Mouse (Mus musculus) forebrain, embryonic 14.5 days (tissue): ENCODE data around the gene Slc44a5. TPM values are rescaled to one million over a fixed set of nuclear protein-coding genes. Genes with fewer than 3 reads are reported as not detected.
"Not testable (repeated sequence)": the region's sequence is repeated elsewhere in the genome, so short reads cannot be mapped to it uniquely, and the experiment has no call there.

Source experiments
- ATAC-seq: fragments of 200-750 bp; cut with Nextera tagmentation; 2 replicates; pipeline ENCODE4 v1.8.0; 2017; ENCODE audit warnings: mild to moderate bottlenecking, moderate library complexity
- DNase-seq: peaks from one replicate; pipeline ENCODE4 v3.0.0-alpha.2; 2015; ENCODE audit warnings: low spot score
- H3K27ac ChIP-seq: fragments of 300-500 bp; sonication (generic); 2 replicates; pipeline ENCODE4 v1.5.1; 2014; ENCODE audit warnings: low read depth, mild to moderate bottlenecking, control low read depth, low read length, moderate library complexity
- H3K27me3 ChIP-seq: fragments of 300-500 bp; sonication (generic); replicated peaks from 2 replicates; pipeline ENCODE4 v1.6.1; 2014; ENCODE audit warnings: low read length, control low read depth, mixed read lengths; ENCODE audit not compliant: control insufficient read depth, insufficient read depth
- H3K36me3 ChIP-seq: fragments of 300-500 bp; sonication (generic); 2 replicates; pipeline ENCODE4 v1.6.1; 2014; ENCODE audit warnings: low read length, control low read depth; ENCODE audit not compliant: control insufficient read depth, insufficient read depth
- H3K4me1 ChIP-seq: fragments of 300-500 bp; sonication (generic); 2 replicates; pipeline ENCODE4 v1.6.1; 2014; ENCODE audit warnings: antibody characterized with exemption, low read length, control low read depth; ENCODE audit not compliant: control insufficient read depth, insufficient read depth
- H3K4me2 ChIP-seq: fragments of 300-500 bp; sonication (generic); 2 replicates; pipeline ENCODE4 v1.6.1; 2014; ENCODE audit warnings: mild to moderate bottlenecking, control low read depth, low read length
- H3K4me3 ChIP-seq: fragments of 300-500 bp; sonication (generic); 2 replicates; pipeline ENCODE4 v1.5.1; 2014; ENCODE audit warnings: low read depth, low read length, control low read depth
- H3K9ac ChIP-seq: fragments of 300-500 bp; sonication (generic); 2 replicates; pipeline ENCODE4 v1.6.1; 2014; ENCODE audit warnings: mild to moderate bottlenecking, low read length, control low read depth, moderate library complexity
- H3K9me3 ChIP-seq: fragments of 300-500 bp; sonication (generic); replicated peaks from 2 replicates; pipeline ENCODE4 v1.6.1; 2016; ENCODE audit warnings: low read length, control low read depth, mixed read lengths; ENCODE audit not compliant: control insufficient read depth
- WGBS: fragments of 180-500 bp; shearing (Covaris S2); extraction: QIAGEN DNeasy Blood & Tissue Kit; methylation state at CpG from one replicate; pipeline ENCODE4 v1.1.7; 2014; 5-methylcytosine and 5-hydroxymethylcytosine counted together
- polyA plus RNA-seq: library from polyadenylated mRNA; unstranded; fragments of >200 nt; fragmentation: Nextera tagmentation; extraction: Ambion mirVana; gene quantifications from 2 replicates; pipeline ENCODE4 v1.2.1, GENCODE M21; 2014

Slc44a5 gene
- polyA plus RNA-seq, 1 experiment from 2014 or later: 10.5 TPM

DNA sequence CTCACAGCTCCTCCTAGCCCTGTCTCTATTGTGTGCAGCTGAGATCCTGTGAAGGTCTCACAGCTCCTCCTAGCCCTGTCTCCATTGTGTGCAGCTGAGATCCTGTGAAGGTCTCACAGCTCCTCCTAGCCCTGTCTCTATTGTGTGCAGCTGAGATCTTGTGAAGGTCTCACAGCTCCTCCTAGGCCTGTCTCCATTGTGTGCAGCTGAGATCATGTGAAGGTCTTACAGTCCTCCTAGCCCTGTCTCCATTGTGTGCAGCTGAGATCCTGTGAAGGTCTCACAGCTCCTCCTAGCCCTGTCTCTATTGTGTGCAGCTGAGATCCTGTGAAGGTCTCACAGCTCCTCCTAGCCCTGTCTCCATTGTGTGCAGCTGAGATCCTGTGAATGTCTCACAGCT lies 98.8 kb downstream of the Slc44a5 start:
- H3K36me3 ChIP-seq, ATAC-seq, H3K9ac ChIP-seq, H3K27ac ChIP-seq, H3K4me1 ChIP-seq, H3K9me3 ChIP-seq, H3K27me3 ChIP-seq, H3K4me2 ChIP-seq, DNase-seq, H3K4me3 ChIP-seq: not testable (repeated sequence)

DNA sequence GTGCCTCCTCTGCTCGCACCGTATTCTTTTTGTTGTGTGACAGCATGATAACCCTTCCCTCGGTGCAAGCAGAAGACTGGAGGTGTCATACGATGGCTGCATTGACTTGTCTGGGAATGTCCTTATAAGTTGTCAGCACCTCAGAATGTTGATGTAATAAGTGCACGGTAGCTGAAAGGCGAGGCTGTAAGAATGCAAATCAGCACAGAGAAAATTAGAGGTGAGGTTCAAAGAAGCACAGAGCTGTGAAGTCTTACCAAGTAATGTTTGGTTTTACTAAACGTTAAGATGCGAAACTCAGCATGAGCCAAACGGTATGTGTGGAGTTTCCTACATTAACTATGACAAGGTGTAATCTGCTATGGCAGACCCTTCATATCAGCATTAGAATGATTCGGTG lies 102.5 kb downstream of the Slc44a5 start:
- DNase-seq (no peak), ATAC-seq (no peak)
- 77% methylated on average over 10 of the region's 10 CpGs for WGBS
- Histone ChIP-seq H3K9me3 (no peaks in the 10 kb centered on the region), H3K4me2 (no peak overlapping the region), H3K9ac (no peak overlapping the region), H3K27me3 (no peaks in the 10 kb centered on the region), H3K36me3 (no peaks in the 10 kb centered on the region), H3K27ac (no peak overlapping the region), H3K4me1 (no peaks in the 10 kb centered on the region), H3K4me3 (no peak overlapping the region)

DNA sequence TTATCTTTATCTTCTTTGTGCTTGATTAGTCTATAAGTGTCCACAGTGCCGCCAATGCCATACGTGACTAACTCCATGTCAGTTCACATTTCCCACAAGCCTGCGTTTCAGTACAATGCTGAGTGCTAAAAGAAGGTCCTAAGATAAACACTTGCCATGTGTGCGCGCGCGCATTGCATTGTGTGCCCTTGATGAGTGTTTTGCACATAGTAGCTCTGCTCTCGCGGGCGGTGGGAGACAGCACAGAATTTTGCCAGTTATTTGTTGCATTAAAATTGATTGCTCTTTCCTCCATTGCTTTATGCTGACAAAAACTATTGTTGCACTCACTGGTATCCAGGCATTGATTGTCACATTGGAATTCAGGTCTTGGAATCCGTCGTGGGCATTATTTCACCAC lies 108.5 kb downstream of the Slc44a5 start:
- Histone ChIP-seq H3K27me3 (no peaks in the 10 kb centered on the region), H3K4me3 (no peak overlapping the region), H3K36me3 (no peaks in the 10 kb centered on the region), H3K4me2 (peak overlapping the region; percentile 28; the same call in 1 of the 2 replicates), H3K9me3 (no peaks in the 10 kb centered on the region), H3K9ac (no peak overlapping the region), H3K27ac (0 out of 2 replicates have a peak overlapping the region, but pooled peaks have one; percentile 41), H3K4me1 (peaks cover 15% of the 10 kb centered on the region)
- 27% methylated on average over 12 of the region's 12 CpGs for WGBS
- peak; percentile 47 for ATAC-seq
- DNase-seq: peak; percentile 61

DNA sequence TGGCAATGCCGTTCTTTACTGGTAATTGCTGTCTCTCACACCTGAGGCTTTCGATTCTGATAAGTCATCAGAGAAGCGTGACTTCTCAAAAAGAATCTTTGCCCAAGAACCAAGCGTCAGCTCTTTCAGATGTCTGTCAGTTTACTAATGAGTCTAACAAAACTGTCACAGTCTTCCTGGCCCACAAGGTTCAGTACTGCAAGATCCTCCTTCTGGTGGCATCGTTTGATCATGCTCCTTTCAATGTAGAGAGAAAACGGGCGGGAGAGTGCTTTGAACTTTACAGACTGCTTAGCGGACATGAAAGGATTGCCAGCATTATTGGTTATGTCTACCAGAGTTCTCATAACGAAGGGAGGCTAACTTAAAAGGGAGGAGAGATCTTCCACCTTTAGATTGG lies 109.0 kb downstream of the Slc44a5 start:
- 7% methylated on average over 9 of the region's 9 CpGs for WGBS
- Histone ChIP-seq H3K4me1 (peaks cover 15% of the 10 kb centered on the region), H3K27ac (no peak overlapping the region; the same call in 1 of the 2 replicates), H3K9me3 (no peaks in the 10 kb centered on the region), H3K36me3 (no peaks in the 10 kb centered on the region), H3K9ac (no peak overlapping the region), H3K4me2 (peak overlapping the region; percentile 28; the same call in 1 of the 2 replicates), H3K4me3 (no peak overlapping the region), H3K27me3 (no peaks in the 10 kb centered on the region)
- DNase-seq (peak; percentile 72), ATAC-seq (peak; percentile 68)

DNA sequence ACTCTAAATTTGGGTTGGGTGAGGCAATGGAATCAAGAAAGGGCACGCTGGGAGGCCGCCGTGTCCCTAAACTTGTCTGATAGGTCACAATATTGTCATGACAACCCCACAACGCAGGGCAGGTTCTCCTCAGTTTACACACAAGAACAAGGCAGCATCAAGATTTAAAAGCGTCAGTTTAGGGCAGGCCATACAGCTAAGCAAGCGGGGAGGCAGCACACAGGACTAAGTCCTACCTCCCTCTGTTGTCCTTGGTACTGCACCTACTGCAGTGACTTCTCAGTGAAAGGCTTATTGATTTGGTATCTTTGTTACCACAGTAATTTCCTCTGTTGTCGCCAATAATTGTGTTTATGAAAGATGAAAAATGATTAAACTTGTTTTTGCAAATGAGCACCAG lies 109.7 kb downstream of the Slc44a5 start:
- peak; percentile 47 for ATAC-seq
- WGBS: 57% methylated on average over 7 of the region's 7 CpGs
- peak overlapping the region; percentile 29; the same call in 1 of the 2 replicates for H3K27ac ChIP-seq
- H3K9ac ChIP-seq: no peak overlapping the region
- H3K9me3 ChIP-seq: no peaks in the 10 kb centered on the region
- no peak overlapping the region for H3K4me3 ChIP-seq
- DNase-seq: no peak
- no peaks in the 10 kb centered on the region for H3K27me3 ChIP-seq
- no peak overlapping the region for H3K4me2 ChIP-seq
- H3K36me3 ChIP-seq: no peaks in the 10 kb centered on the region
- H3K4me1 ChIP-seq: peaks cover 15% of the 10 kb centered on the region

- no peak overlapping the region for H3K4me3 ChIP-seq
- H3K27ac ChIP-seq: no peak overlapping the region
- no peak overlapping the region for H3K4me2 ChIP-seq
- 0 out of 2 replicates have a peak, but pooled peaks cover 4% of the 10 kb centered on the region for H3K4me1 ChIP-seq
- no peak overlapping the region for H3K9ac ChIP-seq
- H3K9me3 ChIP-seq: no peaks in the 10 kb centered on the region
- H3K27me3 ChIP-seq: no peaks in the 10 kb centered on the region
- no peaks in the 10 kb centered on the region for H3K36me3 ChIP-seq
- WGBS: 80% methylated on average over 5 of the region's 5 CpGs
- no peak for DNase-seq
- no peak for ATAC-seq
These were observed 116.8 kb downstream of the Slc44a5 start for GRCm38 (mm10) chr3:154089996-154090395.

DNA sequence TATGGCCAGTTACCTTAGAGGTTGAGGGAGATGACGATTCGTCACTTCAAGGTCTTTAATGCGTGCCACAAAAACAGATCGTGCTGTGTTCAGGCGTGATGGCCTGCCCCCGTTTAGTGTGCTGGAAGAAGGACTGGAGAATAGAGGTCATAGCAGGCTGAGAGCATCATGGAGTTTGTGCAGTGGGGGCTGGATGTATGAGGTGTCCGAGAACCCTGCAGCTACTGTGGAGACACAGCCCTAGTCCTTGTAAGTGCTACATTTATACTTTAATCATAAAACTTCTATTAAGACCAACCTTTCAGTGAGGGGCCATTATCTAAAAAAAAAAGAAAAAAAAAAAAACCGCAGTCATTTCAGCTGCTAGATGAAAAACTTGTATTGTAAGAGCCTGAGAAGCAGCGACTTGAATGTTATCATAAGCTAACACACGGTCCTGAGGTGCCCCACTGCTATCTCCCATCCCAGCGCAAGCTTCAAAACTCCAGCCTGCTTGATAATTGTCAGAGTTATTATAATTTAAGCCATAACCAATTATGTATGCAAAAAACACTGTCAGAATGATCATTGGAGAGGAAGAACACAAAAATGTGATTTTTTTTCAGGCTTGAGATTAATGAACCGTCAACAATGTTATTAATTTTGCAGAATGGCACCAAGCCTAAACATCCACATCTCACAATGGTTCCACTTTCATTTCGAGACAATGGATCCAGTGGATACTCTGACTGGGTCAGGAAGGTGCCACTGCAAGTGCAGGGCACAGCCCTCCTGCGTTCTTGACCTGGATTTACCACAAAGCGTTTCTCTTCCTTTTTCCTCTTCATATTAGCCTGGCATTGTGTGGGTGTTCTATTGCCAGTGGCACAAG lies 118.5 kb downstream of the Slc44a5 start:
- H3K9me3 ChIP-seq: no peaks in the 10 kb centered on the region
- 77% methylated on average over 15 of the region's 15 CpGs for WGBS
- H3K4me1 ChIP-seq: peaks cover 6% of the 10 kb centered on the region; the same call in 1 of the 2 replicates
- no peak overlapping the region for H3K27ac ChIP-seq
- no peak for DNase-seq
- no peaks in the 10 kb centered on the region for H3K27me3 ChIP-seq
- no peak overlapping the region for H3K9ac ChIP-seq
- no peak overlapping the region for H3K4me3 ChIP-seq
- ATAC-seq: no peak
- no peak overlapping the region for H3K4me2 ChIP-seq
- no peaks in the 10 kb centered on the region for H3K36me3 ChIP-seq

GRCm38 (mm10) chr3:154092466-154092865 lies 119.2 kb downstream of the Slc44a5 start:
- Histone ChIP-seq H3K36me3 (no peaks in the 10 kb centered on the region), H3K4me1 (peaks cover 6% of the 10 kb centered on the region; the same call in 1 of the 2 replicates), H3K9me3 (no peaks in the 10 kb centered on the region), H3K27me3 (no peaks in the 10 kb centered on the region), H3K4me3 (no peak overlapping the region), H3K9ac (no peak overlapping the region), H3K27ac (no peak overlapping the region), H3K4me2 (no peak overlapping the region)
- 45% methylated on average over 7 of the region's 7 CpGs for WGBS
- DNase-seq (no peak), ATAC-seq (peak; percentile 58; the same call in 1 of the 2 replicates)

- H3K27me3 ChIP-seq: no peaks in the 10 kb centered on the region
- H3K36me3 ChIP-seq: no peaks in the 10 kb centered on the region
- H3K9me3 ChIP-seq: no peaks in the 10 kb centered on the region
- no peak overlapping the region for H3K27ac ChIP-seq
- ATAC-seq (no peak), DNase-seq (no peak)
- H3K4me3 ChIP-seq: no peak overlapping the region
- 71% methylated on average over 8 of the region's 8 CpGs for WGBS
- H3K9ac ChIP-seq: no peak overlapping the region
- H3K4me2 ChIP-seq: no peak overlapping the region
- peaks cover 6% of the 10 kb centered on the region; the same call in 1 of the 2 replicates for H3K4me1 ChIP-seq
These were observed 120.6 kb downstream of the Slc44a5 start for GRCm38 (mm10) chr3:154093745-154094322.
